Mouse (Mus musculus) limb, embryonic 11.5 days (tissue): Measurements from ENCODE around the gene Elovl5. TPM values are rescaled to one million over a fixed set of nuclear protein-coding genes. Genes with fewer than 3 reads are reported as not detected.

Experiments used
- ATAC-seq: fragments of 200-750 bp; cut with Nextera tagmentation; 2 replicates; pipeline ENCODE4 v1.8.0; 2017; ENCODE audit warnings: low read depth; ENCODE audit not compliant: insufficient number of reproducible peaks, low FRiP score, low TSS enrichment
- DNase-seq: peaks from one replicate; pipeline ENCODE4 v3.0.0-alpha.2; 2015; ENCODE audit warnings: low spot score
- H3K27ac ChIP-seq: fragments of 300-500 bp; sonication (generic); replicated peaks from 2 replicates; pipeline ENCODE4 v1.5.1; 2014; ENCODE audit warnings: low read depth, mild to moderate bottlenecking, low read length
- H3K27me3 ChIP-seq: fragments of 300-500 bp; sonication (generic); 2 replicates; pipeline ENCODE4 v1.6.1; 2014; ENCODE audit warnings: mild to moderate bottlenecking, low read length, mixed read lengths; ENCODE audit not compliant: control insufficient read depth, insufficient read depth
- H3K36me3 ChIP-seq: fragments of 300-500 bp; sonication (generic); 2 replicates; pipeline ENCODE4 v1.6.1; 2014; ENCODE audit warnings: mild to moderate bottlenecking, low read length, moderate library complexity, mixed read lengths; ENCODE audit not compliant: control insufficient read depth, insufficient read depth
- H3K4me1 ChIP-seq: fragments of 300-500 bp; sonication (generic); 2 replicates; pipeline ENCODE4 v1.6.1; 2014; ENCODE audit warnings: low read length, mixed read lengths; ENCODE audit not compliant: control insufficient read depth, insufficient read depth
- H3K4me2 ChIP-seq: fragments of 300-500 bp; sonication (generic); 2 replicates; pipeline ENCODE4 v1.6.1; 2014; ENCODE audit warnings: low read depth, mild to moderate bottlenecking, moderate library complexity; ENCODE audit not compliant: severe bottlenecking
- H3K4me3 ChIP-seq: fragments of 300-500 bp; sonication (generic); 2 replicates; pipeline ENCODE4 v1.5.1; 2014; ENCODE audit warnings: low read depth, low read length
- H3K9ac ChIP-seq: fragments of 300-500 bp; sonication (generic); 2 replicates; pipeline ENCODE4 v1.6.1; 2014; ENCODE audit warnings: mild to moderate bottlenecking, low read length
- H3K9me3 ChIP-seq: fragments of 300-500 bp; sonication (generic); 2 replicates; pipeline ENCODE4 v1.6.1; 2016; ENCODE audit warnings: low read length; ENCODE audit not compliant: control insufficient read depth
- WGBS: fragments of 180-500 bp; shearing (Covaris S2); extraction: QIAGEN DNeasy Blood & Tissue Kit; methylation state at CpG from one replicate; pipeline ENCODE4 v1.1.7; 2014; 5-methylcytosine and 5-hydroxymethylcytosine counted together
- polyA plus RNA-seq: library from polyadenylated mRNA; unstranded; fragments of >200 nt; fragmentation: Nextera tagmentation; extraction: Ambion mirVana; gene quantifications from 2 replicates; pipeline ENCODE4 v1.2.1, GENCODE M21; 2014

Elovl5 gene
- polyA plus RNA-seq, 1 experiment from 2014 or later, result 90.8 TPM

- no peak overlapping the region for H3K4me2 ChIP-seq
- no peak for ATAC-seq
- H3K27me3 ChIP-seq, result no peaks in the 10 kb centered on the region
- no peak for DNase-seq
- H3K4me1 ChIP-seq, result no peaks in the 10 kb centered on the region
- H3K4me3 ChIP-seq, result no peak overlapping the region
- H3K9me3 ChIP-seq, result no peaks in the 10 kb centered on the region
- H3K27ac ChIP-seq, result no peak overlapping the region
- H3K36me3 ChIP-seq, result no peaks in the 10 kb centered on the region
- no peak overlapping the region for H3K9ac ChIP-seq
- WGBS, result 81% methylated on average over 7 of the region's 7 CpGs
Measured at GRCm38 (mm10) chr9:78015816-78016215, 98.7 kb downstream of the Elovl5 start.

GRCm38 (mm10) chr9:78016288-78016687 is 99.1 kb downstream of the Elovl5 start:
- H3K27ac ChIP-seq, result no peak overlapping the region
- no peaks in the 10 kb centered on the region for H3K9me3 ChIP-seq
- H3K27me3 ChIP-seq, result no peaks in the 10 kb centered on the region
- no peak overlapping the region for H3K9ac ChIP-seq
- ATAC-seq (no peak), DNase-seq (no peak)
- H3K4me1 ChIP-seq, result no peaks in the 10 kb centered on the region
- no peak overlapping the region for H3K4me2 ChIP-seq
- H3K36me3 ChIP-seq, result no peaks in the 10 kb centered on the region
- WGBS, result 74% methylated on average over 15 of the region's 15 CpGs
- H3K4me3 ChIP-seq, result no peak overlapping the region

GRCm38 (mm10) chr9:78021256-78021655 is 104.1 kb downstream of the Elovl5 start:
- Histone ChIP-seq H3K4me1 (no peaks in the 10 kb centered on the region), H3K27ac (no peak overlapping the region), H3K4me3 (no peak overlapping the region), H3K27me3 (no peaks in the 10 kb centered on the region), H3K4me2 (no peak overlapping the region), H3K9me3 (no peaks in the 10 kb centered on the region), H3K9ac (no peak overlapping the region), H3K36me3 (no peaks in the 10 kb centered on the region)
- WGBS, result 59% methylated on average over 9 of the region's 9 CpGs
- no peak for DNase-seq
- no peak for ATAC-seq

GRCm38 (mm10) chr9:78022187-78022945 is 105.2 kb downstream of the Elovl5 start:
- ATAC-seq (no peak), DNase-seq (no peak)
- H3K36me3 ChIP-seq, result no peaks in the 10 kb centered on the region
- no peaks in the 10 kb centered on the region for H3K4me1 ChIP-seq
- H3K4me2 ChIP-seq, result no peak overlapping the region
- no peaks in the 10 kb centered on the region for H3K9me3 ChIP-seq
- H3K4me3 ChIP-seq, result no peak overlapping the region
- H3K9ac ChIP-seq, result no peak overlapping the region
- 79% methylated on average over 8 of the region's 8 CpGs for WGBS
- H3K27ac ChIP-seq, result no peak overlapping the region
- no peaks in the 10 kb centered on the region for H3K27me3 ChIP-seq

GRCm38 (mm10) chr9:78024823-78025222 is 107.7 kb downstream of the Elovl5 start:
- no peak overlapping the region for H3K27ac ChIP-seq
- H3K9me3 ChIP-seq, result no peaks in the 10 kb centered on the region
- no peaks in the 10 kb centered on the region for H3K4me1 ChIP-seq
- 26% methylated on average over 3 of the region's 3 CpGs for WGBS
- H3K4me3 ChIP-seq, result no peak overlapping the region
- no peak overlapping the region for H3K9ac ChIP-seq
- H3K27me3 ChIP-seq, result no peaks in the 10 kb centered on the region
- no peak overlapping the region for H3K4me2 ChIP-seq
- ATAC-seq (no peak), DNase-seq (peak; percentile 76)
- no peaks in the 10 kb centered on the region for H3K36me3 ChIP-seq

- Histone ChIP-seq H3K4me3 (no peak overlapping the region), H3K4me2 (no peak overlapping the region), H3K27me3 (no peaks in the 10 kb centered on the region), H3K36me3 (no peaks in the 10 kb centered on the region), H3K4me1 (no peaks in the 10 kb centered on the region), H3K9ac (no peak overlapping the region), H3K27ac (no peak overlapping the region), H3K9me3 (no peaks in the 10 kb centered on the region)
- no peak for ATAC-seq
- no peak for DNase-seq
- WGBS, result 86% methylated on average over 3 of the region's 3 CpGs
Measured at GRCm38 (mm10) chr9:78027099-78027498, 109.9 kb downstream of the Elovl5 start.

GRCm38 (mm10) chr9:78030835-78031456 is 113.8 kb downstream of the Elovl5 start:
- Histone ChIP-seq H3K36me3 (no peaks in the 10 kb centered on the region), H3K4me3 (no peak overlapping the region), H3K9ac (no peak overlapping the region), H3K27ac (no peak overlapping the region), H3K27me3 (no peaks in the 10 kb centered on the region), H3K4me2 (no peak overlapping the region), H3K4me1 (no peaks in the 10 kb centered on the region), H3K9me3 (no peaks in the 10 kb centered on the region)
- 88% methylated on average over 10 of the region's 10 CpGs for WGBS
- ATAC-seq (no peak), DNase-seq (no peak)

GRCm38 (mm10) chr9:78032930-78033329 is 115.8 kb downstream of the Elovl5 start:
- no peak overlapping the region for H3K4me2 ChIP-seq
- ATAC-seq (no peak), DNase-seq (no peak)
- no peaks in the 10 kb centered on the region for H3K4me1 ChIP-seq
- WGBS, result 97% methylated on average over 4 of the region's 4 CpGs
- no peaks in the 10 kb centered on the region for H3K9me3 ChIP-seq
- no peaks in the 10 kb centered on the region for H3K36me3 ChIP-seq
- no peaks in the 10 kb centered on the region for H3K27me3 ChIP-seq
- H3K27ac ChIP-seq, result no peak overlapping the region
- H3K9ac ChIP-seq, result no peak overlapping the region
- no peak overlapping the region for H3K4me3 ChIP-seq
